Mouse (Mus musculus): ENCODE data around the gene Klk8. TPM values are rescaled to one million over a fixed set of nuclear protein-coding genes. Genes with fewer than 3 reads are reported as not detected.

Gene Klk8
- total and polyA plus RNA-seq, 3 experiments = 9.0 to 10.6 (median 10.6) TPM

DNA sequence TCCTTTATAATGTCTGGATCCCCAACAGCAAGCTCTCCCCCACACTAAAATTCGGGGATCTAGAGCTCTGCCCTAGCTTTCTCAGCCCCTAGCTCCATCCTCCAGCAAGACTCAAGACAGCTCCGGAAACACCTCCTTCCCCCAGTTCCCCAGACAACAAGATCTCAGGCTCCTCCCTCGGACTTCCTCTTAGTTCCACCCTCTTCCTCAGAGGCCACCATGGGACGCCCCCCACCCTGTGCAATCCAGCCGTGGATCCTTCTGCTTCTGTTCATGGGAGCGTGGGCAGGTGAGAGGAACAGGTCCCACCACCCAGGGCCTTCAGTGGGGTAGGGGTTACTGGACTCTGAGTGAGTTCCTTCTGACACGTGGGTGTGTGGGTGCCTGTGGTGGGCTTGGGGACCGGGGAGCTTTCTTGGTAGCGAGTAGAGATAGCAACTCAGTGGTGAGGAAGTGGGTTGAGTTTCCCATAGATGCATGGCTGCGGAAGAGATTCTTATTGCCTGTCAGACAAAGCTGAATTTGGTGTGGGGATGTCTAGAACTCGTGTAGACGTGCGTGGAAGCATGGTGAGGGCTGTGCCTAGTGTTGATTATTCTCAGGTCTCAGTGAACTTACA is 576 bp downstream of the Klk8 start:
- H3K27me3 ChIP-seq (ENCODE audit: control insufficient read depth, insufficient read depth, low read length) = no peaks in the 10 kb centered on the region
- intact Hi-C loops (cut with DNase I) = loop anchor here (2.0 kb wide), 1 partner anchor 17 kb away; no protein-coding TSS in a partner anchor
- H3K4me1 ChIP-seq (ENCODE audit: control insufficient read depth, insufficient read depth, low read length) = no peaks in the 10 kb centered on the region; the same call in 1 of the 2 replicates
- peak overlapping the region; percentile 54 for H3K4me3 ChIP-seq
- 31% methylated on average over 13 of the region's 13 CpGs for WGBS
- no peaks in the 10 kb centered on the region for H3K36me3 ChIP-seq (ENCODE audit: control insufficient read depth, insufficient read depth, low read length)
- no peak for TF ChIP-seq CTCF (IDR thresholded peaks at IDR 0.05)
- no peak for TF ChIP-seq EP300 (IDR thresholded peaks at IDR 0.05; ENCODE audit: insufficient read depth, low read depth, low read length)
- TF ChIP-seq POLR2A (IDR thresholded peaks at IDR 0.05; ENCODE audit: insufficient read depth, low read depth, low read length) = peak; percentile 57; the same call in 1 of the 2 replicates
- no peaks in the 10 kb centered on the region for H3K79me2 ChIP-seq (replicated peaks; ENCODE audit: control insufficient read depth, insufficient read depth, low read length)
- peak; percentile 43 to 45 for DNase-seq
- H3K27ac ChIP-seq = peak overlapping the region; percentile 65
- peak overlapping the region; percentile 40 for H3K9ac ChIP-seq (ENCODE audit: low read depth, low read length)

- no peak overlapping the region for H3K9ac ChIP-seq (ENCODE audit: low read depth, low read length)
- WGBS = 63% methylated on average over 7 of the region's 7 CpGs
- H3K4me1 ChIP-seq (ENCODE audit: control insufficient read depth, insufficient read depth, low read length) = no peaks in the 10 kb centered on the region; the same call in 1 of the 2 replicates
- H3K36me3 ChIP-seq (ENCODE audit: control insufficient read depth, insufficient read depth, low read length) = no peaks in the 10 kb centered on the region
- no peak for DNase-seq
- no peaks in the 10 kb centered on the region for H3K79me2 ChIP-seq (replicated peaks; ENCODE audit: control insufficient read depth, insufficient read depth, low read length)
- no peak for TF ChIP-seq EP300 (IDR thresholded peaks at IDR 0.05; ENCODE audit: insufficient read depth, low read depth, low read length)
- TF ChIP-seq POLR2A (IDR thresholded peaks at IDR 0.05; ENCODE audit: insufficient read depth, low read depth, low read length) = no peak
- no peak for TF ChIP-seq CTCF (IDR thresholded peaks at IDR 0.05)
- intact Hi-C loops (cut with DNase I) = loop anchor here (2.0 kb wide), 1 partner anchor 15 kb away; no protein-coding TSS in a partner anchor
- no peak overlapping the region for H3K4me3 ChIP-seq
- H3K27ac ChIP-seq = no peak overlapping the region
- no peaks in the 10 kb centered on the region for H3K27me3 ChIP-seq (ENCODE audit: control insufficient read depth, insufficient read depth, low read length)
Measured at GRCm38 (mm10) chr7:43799876-43800275, 2.5 kb downstream of the Klk8 start.

DNA sequence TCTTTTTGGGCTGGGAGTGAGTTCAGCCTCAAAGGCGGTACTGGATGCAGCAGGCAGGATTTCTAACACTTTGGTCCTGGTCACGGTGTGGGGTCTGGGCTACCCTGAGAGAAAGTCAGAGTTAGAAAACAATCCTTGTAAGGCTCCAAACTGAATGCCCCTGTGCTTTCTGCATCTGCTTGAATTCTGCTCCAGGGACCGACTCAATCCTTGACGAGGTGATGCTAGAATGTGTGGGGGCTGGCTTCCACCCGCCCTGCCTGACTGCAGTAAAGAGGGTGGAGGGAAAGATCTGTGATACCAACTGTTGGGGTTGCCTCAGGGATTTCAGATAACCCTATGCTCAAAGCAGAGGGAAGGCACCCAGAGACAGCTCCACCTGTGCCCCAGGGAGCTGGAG is 13.6 kb downstream of the Klk8 start, which contains the start of gene Klk7:
Klk7 (plus strand) TSS at position 301 of the 400 bp plus-strand sequence.
- H3K4me1 ChIP-seq (ENCODE audit: control insufficient read depth, insufficient read depth, low read length) = no peaks in the 10 kb centered on the region
- H3K36me3 ChIP-seq (ENCODE audit: control insufficient read depth, insufficient read depth, low read length) = no peaks in the 10 kb centered on the region
- TF ChIP-seq POLR2A (IDR thresholded peaks at IDR 0.05; ENCODE audit: insufficient read depth, low read depth, low read length) (no peak), EP300 (IDR thresholded peaks at IDR 0.05; ENCODE audit: insufficient read depth, low read depth, low read length) (no peak), CTCF (IDR thresholded peaks at IDR 0.05) (no peak)
- intact Hi-C loops (cut with DNase I) = no loop called here
- no peak within 1 kb of the TSS for H3K9ac ChIP-seq (ENCODE audit: low read depth, low read length)
- no peak for DNase-seq
- H3K4me3 ChIP-seq = no peak within 1 kb of the TSS
- H3K27ac ChIP-seq = no peak within 1 kb of the TSS
- no peaks in the 10 kb centered on the region for H3K27me3 ChIP-seq (ENCODE audit: control insufficient read depth, insufficient read depth, low read length)
- 47% methylated on average over 5 of the region's 5 CpGs for WGBS
- H3K79me2 ChIP-seq (replicated peaks; ENCODE audit: control insufficient read depth, insufficient read depth, low read length) = no peaks in the 10 kb centered on the region

DNA sequence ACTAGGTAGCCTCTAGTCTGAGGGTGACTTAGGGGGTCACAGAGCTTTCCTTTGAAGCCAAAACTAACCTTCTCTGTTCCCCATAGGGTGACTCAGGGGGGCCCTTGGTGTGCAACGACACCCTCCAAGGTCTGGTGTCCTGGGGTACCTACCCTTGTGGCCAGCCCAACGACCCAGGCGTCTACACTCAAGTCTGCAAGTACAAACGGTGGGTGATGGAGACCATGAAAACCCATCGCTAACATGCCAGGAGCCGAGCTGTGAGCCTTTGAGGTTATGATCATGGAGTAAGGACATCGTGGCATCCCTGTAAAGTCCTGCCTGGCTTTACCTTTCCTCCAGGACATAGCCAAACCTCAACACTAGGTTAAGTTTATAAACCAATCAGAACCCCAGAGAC is 17.8 kb downstream of the Klk8 start:
- Histone ChIP-seq H3K9ac (ENCODE audit: low read depth, low read length) (no peak overlapping the region), H3K27me3 (ENCODE audit: control insufficient read depth, insufficient read depth, low read length) (no peaks in the 10 kb centered on the region), H3K27ac (no peak overlapping the region), H3K79me2 (replicated peaks; ENCODE audit: control insufficient read depth, insufficient read depth, low read length) (no peaks in the 10 kb centered on the region), H3K4me3 (no peak overlapping the region), H3K36me3 (ENCODE audit: control insufficient read depth, insufficient read depth, low read length) (no peaks in the 10 kb centered on the region), H3K4me1 (ENCODE audit: control insufficient read depth, insufficient read depth, low read length) (no peaks in the 10 kb centered on the region)
- intact Hi-C loops (cut with DNase I) = loop anchor here (2.0 kb wide), 1 partner anchor 16 kb away; no protein-coding TSS in a partner anchor
- DNase-seq = peak in 1 of 2 experiments; percentile 1
- 83% methylated on average over 7 of the region's 7 CpGs for WGBS
- no peak for TF ChIP-seq CTCF (IDR thresholded peaks at IDR 0.05)
- TF ChIP-seq EP300 (IDR thresholded peaks at IDR 0.05; ENCODE audit: insufficient read depth, low read depth, low read length) = no peak
- no peak for TF ChIP-seq POLR2A (IDR thresholded peaks at IDR 0.05; ENCODE audit: insufficient read depth, low read depth, low read length)

DNA sequence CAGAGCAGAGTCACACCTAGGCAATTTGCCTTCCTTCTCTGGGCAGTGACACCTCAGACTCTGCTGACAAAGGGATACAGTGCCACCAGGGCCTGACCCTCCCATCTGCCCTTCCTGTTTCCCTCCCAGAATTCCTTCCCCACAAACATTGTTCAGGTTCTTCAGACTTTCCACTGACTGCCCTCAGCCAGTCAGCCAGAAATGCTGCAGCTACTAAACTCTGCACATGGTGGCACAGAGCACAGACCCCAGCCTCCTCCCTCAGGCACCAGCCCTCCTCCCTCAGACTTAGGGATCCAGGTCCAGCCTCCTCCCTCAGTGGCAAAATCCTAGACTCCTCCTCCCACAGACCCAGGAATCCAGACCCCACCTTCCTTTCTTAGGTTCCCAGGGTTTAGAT is 19.4 kb downstream of the Klk8 start:
- no peak overlapping the region for H3K9ac ChIP-seq (ENCODE audit: low read depth, low read length)
- no peak overlapping the region for H3K27ac ChIP-seq
- no peaks in the 10 kb centered on the region for H3K36me3 ChIP-seq (ENCODE audit: control insufficient read depth, insufficient read depth, low read length)
- H3K79me2 ChIP-seq (replicated peaks; ENCODE audit: control insufficient read depth, insufficient read depth, low read length) = no peaks in the 10 kb centered on the region
- no peak for DNase-seq
- intact Hi-C loops (cut with DNase I) = no loop called here
- no peaks in the 10 kb centered on the region for H3K27me3 ChIP-seq (ENCODE audit: control insufficient read depth, insufficient read depth, low read length)
- H3K4me1 ChIP-seq (ENCODE audit: control insufficient read depth, insufficient read depth, low read length) = no peaks in the 10 kb centered on the region
- no peak for TF ChIP-seq CTCF (IDR thresholded peaks at IDR 0.05)
- no peak for TF ChIP-seq EP300 (IDR thresholded peaks at IDR 0.05; ENCODE audit: insufficient read depth, low read depth, low read length)
- TF ChIP-seq POLR2A (IDR thresholded peaks at IDR 0.05; ENCODE audit: insufficient read depth, low read depth, low read length) = no peak
- no peak overlapping the region for H3K4me3 ChIP-seq

DNA sequence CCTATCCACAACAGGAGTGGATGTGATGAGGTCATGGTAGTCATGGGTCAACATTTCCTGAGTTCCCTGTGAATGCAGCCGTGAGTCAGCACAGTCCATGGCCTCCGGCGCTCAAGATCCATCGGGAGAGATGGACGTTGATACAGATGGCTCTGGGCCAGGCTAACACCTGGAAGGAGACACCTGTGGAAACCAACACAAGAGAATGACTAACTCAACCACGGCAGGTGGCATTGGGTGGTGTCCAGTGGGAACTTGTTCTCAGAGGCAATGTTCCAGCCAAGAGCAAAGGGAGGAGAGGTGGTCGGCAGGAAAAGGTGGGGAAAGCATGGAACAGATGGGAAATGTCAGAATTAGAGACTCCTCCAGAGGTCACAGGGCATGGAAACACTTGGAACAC is 24.2 kb downstream of the Klk8 start:
- no peak overlapping the region for H3K27ac ChIP-seq
- TF ChIP-seq POLR2A (IDR thresholded peaks at IDR 0.05; ENCODE audit: insufficient read depth, low read depth, low read length) (no peak), CTCF (IDR thresholded peaks at IDR 0.05) (no peak), EP300 (IDR thresholded peaks at IDR 0.05; ENCODE audit: insufficient read depth, low read depth, low read length) (no peak)
- H3K4me1 ChIP-seq (ENCODE audit: control insufficient read depth, insufficient read depth, low read length) = no peaks in the 10 kb centered on the region
- no peaks in the 10 kb centered on the region for H3K27me3 ChIP-seq (ENCODE audit: control insufficient read depth, insufficient read depth, low read length)
- H3K36me3 ChIP-seq (ENCODE audit: control insufficient read depth, insufficient read depth, low read length) = no peaks in the 10 kb centered on the region
- intact Hi-C loops (cut with DNase I) = no loop called here
- H3K4me3 ChIP-seq = no peak overlapping the region
- H3K79me2 ChIP-seq (replicated peaks; ENCODE audit: control insufficient read depth, insufficient read depth, low read length) = no peaks in the 10 kb centered on the region
- 58% methylated on average over 7 of the region's 7 CpGs for WGBS
- H3K9ac ChIP-seq (ENCODE audit: low read depth, low read length) = no peak overlapping the region
- peak in 1 of 2 experiments; percentile 8 for DNase-seq

All from heart, adult 2 months (tissue).